Mouse (Mus musculus): Measurements from ENCODE around the gene Gng10. TPM values are rescaled to one million over a fixed set of nuclear protein-coding genes. Genes with fewer than 3 reads are reported as not detected.

Gng10 gene
- polyA plus RNA-seq, 1 experiment from 2014 or later: 20.0 TPM

DNA sequence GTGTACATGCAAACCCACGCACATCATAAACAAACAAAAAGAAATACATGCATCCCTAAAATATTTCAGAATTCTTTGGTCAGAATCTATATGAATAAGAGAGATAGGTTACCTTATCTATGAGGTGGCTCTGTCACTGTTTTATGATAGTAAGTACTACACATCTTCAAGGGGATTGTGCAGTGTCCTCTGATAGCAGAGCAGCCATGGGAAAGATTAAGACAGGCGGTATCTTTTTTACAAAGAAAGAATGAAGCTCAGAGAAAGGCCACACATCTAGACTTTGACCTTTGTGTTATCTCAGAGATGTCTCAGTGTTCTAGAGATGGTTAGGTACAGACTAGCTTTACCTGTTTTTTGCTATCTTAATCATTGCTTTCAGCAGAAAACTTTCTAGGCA, 18.0 kb upstream of the Gng10 start:
- Histone ChIP-seq H3K9me3 (replicated peaks) (no peaks in the 10 kb centered on the region), H3K4me3 (replicated peaks) (no peak overlapping the region), H3K9ac (no peak overlapping the region), H3K27me3 (no peaks in the 10 kb centered on the region), H3K4me1 (replicated peaks) (peaks cover 8% of the 10 kb centered on the region), H3K4me2 (no peak overlapping the region), H3K36me3 (replicated peaks) (peaks cover 27% of the 10 kb centered on the region), H3K27ac (replicated peaks) (no peak overlapping the region)
- 46% methylated on average over 2 of the region's 2 CpGs for WGBS (ENCODE audit: insufficient replicate concordance)
- no peak for ATAC-seq (ENCODE audit: insufficient read depth)

- 73% methylated on average over 10 of the region's 10 CpGs for WGBS (ENCODE audit: insufficient replicate concordance)
- Histone ChIP-seq H3K9ac (no peak overlapping the region), H3K9me3 (replicated peaks) (no peaks in the 10 kb centered on the region)
These were observed 467 bp upstream of the Gng10 start for GRCm38 (mm10) chr4:59034325-59034917.

GRCm38 (mm10) chr4:59035786-59036350, 980 bp downstream of the Gng10 start:
- H3K4me2 ChIP-seq: peak overlapping the region; percentile 86
- no peaks in the 10 kb centered on the region for H3K36me3 ChIP-seq (replicated peaks)
- no peak for ATAC-seq (ENCODE audit: insufficient read depth)
- H3K9me3 ChIP-seq (replicated peaks): no peaks in the 10 kb centered on the region
- no peaks in the 10 kb centered on the region for H3K27me3 ChIP-seq
- H3K9ac ChIP-seq: peak overlapping the region; percentile 65; the same call in 1 of the 2 replicates
- no peak overlapping the region for H3K27ac ChIP-seq (replicated peaks)
- H3K4me3 ChIP-seq (replicated peaks): peak overlapping the region; percentile 68
- peaks cover 19% of the 10 kb centered on the region for H3K4me1 ChIP-seq (replicated peaks)
- WGBS (ENCODE audit: insufficient replicate concordance): 57% methylated on average over 18 of the region's 18 CpGs

More at GRCm38 (mm10) chr4:59034325-59034917, 467 bp upstream of the Gng10 start:
- H3K27ac ChIP-seq (replicated peaks): no peak overlapping the region
- H3K4me1 ChIP-seq (replicated peaks): peaks cover 19% of the 10 kb centered on the region
- no peak for ATAC-seq (ENCODE audit: insufficient read depth)
- H3K27me3 ChIP-seq: no peaks in the 10 kb centered on the region
- H3K4me2 ChIP-seq: peak overlapping the region; percentile 86
- H3K4me3 ChIP-seq (replicated peaks): peak overlapping the region; percentile 68
- H3K36me3 ChIP-seq (replicated peaks): no peaks in the 10 kb centered on the region

DNA sequence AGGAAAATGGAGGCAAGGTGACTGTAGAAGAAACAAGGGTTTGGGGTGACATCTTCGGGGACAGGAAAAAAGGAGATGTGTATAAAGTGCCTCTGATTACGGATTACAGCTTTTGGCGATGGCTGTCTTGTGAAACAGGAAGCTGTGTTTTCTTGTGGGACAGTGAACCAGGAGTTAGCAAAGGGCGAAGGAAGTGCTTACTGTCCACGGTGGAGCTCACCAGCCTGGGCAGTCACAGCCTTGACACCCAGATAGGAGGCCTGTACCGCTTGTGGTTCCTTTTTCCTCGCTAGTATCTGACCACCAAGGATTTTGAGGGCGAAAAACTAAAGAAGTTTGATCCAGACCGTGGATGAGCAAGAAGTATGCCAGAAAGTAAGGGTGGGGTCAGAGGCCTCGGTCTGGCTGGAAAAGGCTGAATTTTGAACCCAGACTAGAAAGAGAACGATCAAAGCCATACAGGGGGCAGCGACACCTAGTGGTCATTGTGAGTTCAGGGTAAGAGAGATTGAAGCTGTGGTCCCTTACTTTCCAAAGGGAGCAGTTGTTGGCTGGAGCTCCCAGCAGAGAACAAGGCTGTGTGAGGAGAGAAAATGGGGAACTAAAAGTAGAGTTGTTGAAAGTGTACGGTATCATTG, 1.7 kb downstream of the Gng10 start:
- Histone ChIP-seq H3K36me3 (replicated peaks) (no peaks in the 10 kb centered on the region), H3K9ac (no peak overlapping the region), H3K4me1 (replicated peaks) (peaks cover 19% of the 10 kb centered on the region), H3K4me3 (replicated peaks) (peak overlapping the region; percentile 12; the same call in 1 of the 2 replicates), H3K27ac (replicated peaks) (peak overlapping the region; percentile 29; the same call in 1 of the 2 replicates), H3K9me3 (replicated peaks) (no peaks in the 10 kb centered on the region), H3K27me3 (no peaks in the 10 kb centered on the region), H3K4me2 (peak overlapping the region; percentile 86)
- WGBS (ENCODE audit: insufficient replicate concordance): 19% methylated on average over 13 of the region's 13 CpGs
- no peak; the same call in 1 of the 2 replicates for ATAC-seq (ENCODE audit: insufficient read depth)

DNA sequence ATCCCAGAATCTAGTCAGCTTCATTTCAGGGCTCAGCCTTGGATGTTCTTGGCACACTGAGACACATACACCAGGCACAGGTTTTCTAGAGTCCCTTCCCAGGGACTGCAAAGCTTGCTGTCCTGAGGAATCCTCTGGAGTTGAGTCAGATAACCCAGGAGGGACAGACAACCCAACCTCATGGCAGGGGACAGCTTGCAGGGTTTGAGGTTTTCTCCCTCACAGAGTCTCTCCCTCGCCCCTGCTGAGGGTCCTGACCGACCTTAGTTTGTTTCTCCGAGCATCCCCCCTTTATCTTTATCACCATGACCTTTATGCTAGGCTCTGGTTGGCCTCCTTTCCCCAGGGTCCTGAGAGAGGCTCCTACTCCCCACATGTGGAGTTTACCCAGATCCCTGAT, 2.6 kb downstream of the Gng10 start:
- 61% methylated on average over 3 of the region's 3 CpGs for WGBS (ENCODE audit: insufficient replicate concordance)
- no peak for ATAC-seq (ENCODE audit: insufficient read depth)
- no peaks in the 10 kb centered on the region for H3K36me3 ChIP-seq (replicated peaks)
- H3K4me3 ChIP-seq (replicated peaks): no peak overlapping the region
- H3K27ac ChIP-seq (replicated peaks): no peak overlapping the region
- H3K9ac ChIP-seq: no peak overlapping the region
- H3K4me1 ChIP-seq (replicated peaks): peaks cover 19% of the 10 kb centered on the region
- no peaks in the 10 kb centered on the region for H3K27me3 ChIP-seq
- H3K4me2 ChIP-seq: no peak overlapping the region
- no peaks in the 10 kb centered on the region for H3K9me3 ChIP-seq (replicated peaks)

GRCm38 (mm10) chr4:59040397-59041287, 5.8 kb downstream of the Gng10 start:
- WGBS (ENCODE audit: insufficient replicate concordance): 66% methylated on average over 11 of the region's 11 CpGs
- Histone ChIP-seq H3K9me3 (replicated peaks) (no peaks in the 10 kb centered on the region), H3K4me1 (replicated peaks) (peaks cover 10% of the 10 kb centered on the region), H3K27me3 (no peaks in the 10 kb centered on the region), H3K4me2 (no peak overlapping the region), H3K4me3 (replicated peaks) (no peak overlapping the region), H3K27ac (replicated peaks) (no peak overlapping the region), H3K36me3 (replicated peaks) (no peaks in the 10 kb centered on the region), H3K9ac (no peak overlapping the region)
- no peak for ATAC-seq (ENCODE audit: insufficient read depth)

GRCm38 (mm10) chr4:59043074-59043473, 8.2 kb downstream of the Gng10 start:
- Histone ChIP-seq H3K9ac (no peak overlapping the region), H3K27ac (replicated peaks) (no peak overlapping the region), H3K27me3 (no peaks in the 10 kb centered on the region), H3K36me3 (replicated peaks) (no peaks in the 10 kb centered on the region), H3K9me3 (replicated peaks) (no peaks in the 10 kb centered on the region), H3K4me1 (replicated peaks) (no peaks in the 10 kb centered on the region), H3K4me2 (no peak overlapping the region), H3K4me3 (replicated peaks) (no peak overlapping the region)
- no peak for ATAC-seq (ENCODE audit: insufficient read depth)
- 79% methylated on average over 5 of the region's 5 CpGs for WGBS (ENCODE audit: insufficient replicate concordance)

- H3K9ac ChIP-seq: no peak overlapping the region
- 61% methylated on average over 6 of the region's 6 CpGs for WGBS (ENCODE audit: insufficient replicate concordance)
- no peak for ATAC-seq (ENCODE audit: insufficient read depth)
- no peaks in the 10 kb centered on the region for H3K4me1 ChIP-seq (replicated peaks)
- H3K27ac ChIP-seq (replicated peaks): no peak overlapping the region
- H3K27me3 ChIP-seq: no peaks in the 10 kb centered on the region
- H3K36me3 ChIP-seq (replicated peaks): no peaks in the 10 kb centered on the region
- H3K4me2 ChIP-seq: no peak overlapping the region
- H3K9me3 ChIP-seq (replicated peaks): no peaks in the 10 kb centered on the region
- H3K4me3 ChIP-seq (replicated peaks): no peak overlapping the region
These were observed 9.0 kb downstream of the Gng10 start for GRCm38 (mm10) chr4:59043891-59044290.

- no peak overlapping the region for H3K27ac ChIP-seq (replicated peaks)
- no peak overlapping the region for H3K9ac ChIP-seq
- H3K4me2 ChIP-seq: no peak overlapping the region
- no peak for ATAC-seq (ENCODE audit: insufficient read depth)
- no peak overlapping the region for H3K4me3 ChIP-seq (replicated peaks)
- no peaks in the 10 kb centered on the region for H3K36me3 ChIP-seq (replicated peaks)
- H3K27me3 ChIP-seq: no peaks in the 10 kb centered on the region
- H3K4me1 ChIP-seq (replicated peaks): no peaks in the 10 kb centered on the region
- no peaks in the 10 kb centered on the region for H3K9me3 ChIP-seq (replicated peaks)
- 50% methylated on average over 3 of the region's 3 CpGs for WGBS (ENCODE audit: insufficient replicate concordance)
These were observed 12.3 kb downstream of the Gng10 start for GRCm38 (mm10) chr4:59047222-59047621.

- Histone ChIP-seq H3K36me3 (replicated peaks) (no peaks in the 10 kb centered on the region), H3K4me2 (no peak overlapping the region), H3K9ac (no peak overlapping the region), H3K27ac (replicated peaks) (no peak overlapping the region), H3K9me3 (replicated peaks) (no peaks in the 10 kb centered on the region), H3K27me3 (no peaks in the 10 kb centered on the region), H3K4me1 (replicated peaks) (no peaks in the 10 kb centered on the region), H3K4me3 (replicated peaks) (no peak overlapping the region)
- 44% methylated on average over 1 of the region's 1 CpGs for WGBS (ENCODE audit: insufficient replicate concordance)
- ATAC-seq (ENCODE audit: insufficient read depth): no peak
These were observed 16.2 kb downstream of the Gng10 start for GRCm38 (mm10) chr4:59051081-59051480.

DNA sequence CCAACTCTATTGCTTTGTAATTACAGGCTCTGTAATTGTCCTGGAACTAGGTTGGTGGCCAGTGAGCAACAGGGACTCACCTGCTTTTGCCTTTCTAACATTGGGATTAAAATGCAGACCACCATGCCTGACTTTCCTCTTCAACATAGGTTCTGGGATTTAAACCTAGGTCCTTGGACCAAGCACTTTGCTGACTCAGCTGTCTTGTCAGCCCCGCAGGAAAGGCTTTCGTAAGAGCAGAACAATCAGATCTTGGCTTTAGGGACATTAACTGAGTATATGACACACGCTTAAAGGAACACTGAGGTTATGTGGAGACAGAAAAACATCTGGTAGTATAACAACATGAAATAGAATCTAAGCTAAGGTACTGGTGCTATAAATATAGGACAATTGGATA, 23.0 kb downstream of the Gng10 start:
- no peaks in the 10 kb centered on the region for H3K27me3 ChIP-seq
- H3K36me3 ChIP-seq (replicated peaks): no peaks in the 10 kb centered on the region
- H3K27ac ChIP-seq (replicated peaks): no peak overlapping the region
- no peak overlapping the region for H3K4me2 ChIP-seq
- H3K9ac ChIP-seq: no peak overlapping the region
- no peaks in the 10 kb centered on the region for H3K9me3 ChIP-seq (replicated peaks)
- no peak for ATAC-seq (ENCODE audit: insufficient read depth)
- no peak overlapping the region for H3K4me3 ChIP-seq (replicated peaks)
- H3K4me1 ChIP-seq (replicated peaks): no peaks in the 10 kb centered on the region
- 53% methylated on average over 3 of the region's 3 CpGs for WGBS (ENCODE audit: insufficient replicate concordance)

Data from liver, embryonic 15.5 days (tissue).